Mouse (Mus musculus) kidney, adult 2 months (tissue): Measurements from ENCODE around the gene Ephb3. TPM values are rescaled to one million over a fixed set of nuclear protein-coding genes. Genes with fewer than 3 reads are reported as not detected.

Experiments used
- DNase-seq: peaks from one replicate; pipeline ENCODE4 v3.0.0; 2021
- H3K27ac ChIP-seq: fragments of 200-500 bp; 2 replicates; pipeline ENCODE4 v1.5.1; 2012; ENCODE audit warnings: low read depth, low read length, control low read depth, inconsistent platforms; ENCODE audit not compliant: insufficient read depth
- H3K27me3 ChIP-seq: fragments of 200-500 bp; replicated peaks from 2 replicates; pipeline ENCODE4 v1.6.1; 2012; ENCODE audit warnings: mild to moderate bottlenecking, moderate library complexity, low read length, inconsistent platforms; ENCODE audit not compliant: control insufficient read depth, insufficient read depth
- H3K36me3 ChIP-seq: fragments of 200-500 bp; 2 replicates; pipeline ENCODE4 v1.6.1; 2012; ENCODE audit warnings: mild to moderate bottlenecking, moderate library complexity, low read length, inconsistent platforms; ENCODE audit not compliant: control insufficient read depth, insufficient read depth
- H3K4me1 ChIP-seq: fragments of 200-500 bp; 2 replicates; pipeline ENCODE4 v1.6.1; 2011; ENCODE audit warnings: low read length; ENCODE audit not compliant: control insufficient read depth, insufficient read depth
- H3K4me3 ChIP-seq: fragments of 200-500 bp; 2 replicates; pipeline ENCODE4 v1.5.1; 2011; ENCODE audit warnings: mild to moderate bottlenecking, low read depth, low read length, control low read depth; ENCODE audit not compliant: insufficient read depth
- CTCF ChIP-seq: fragments of 200-500 bp; conservative IDR thresholded peaks from 2 replicates; pipeline ENCODE4 v1.5.1; 2011; ENCODE audit warnings: low read depth, mild to moderate bottlenecking, control low read depth, low read length, moderate library complexity, mixed read lengths; ENCODE audit not compliant: insufficient read depth, insufficient read length
- POLR2A ChIP-seq: fragments of 200-500 bp; IDR thresholded peaks from one replicate; pipeline ENCODE4 v1.6.1; 2011; ENCODE audit warnings: low read depth, low read length, control low read depth
- WGBS: fragments of 180-500 bp; shearing (Covaris S2); methylation state at CpG from one replicate; pipeline ENCODE4 v1.1.7; 2018; 5-methylcytosine and 5-hydroxymethylcytosine counted together
- polyA plus RNA-seq: library from polyadenylated mRNA; depleted of rRNA; stranded (reverse); fragments of >200 nt; gene quantifications from 2 replicates; pipeline ENCODE4 v1.2.3, GENCODE M21; 2012; rRNA removed

The Ephb3 gene
- polyA plus RNA-seq, 1 experiment: 5.5 TPM

- TF ChIP-seq POLR2A (no peak), CTCF (no peak)
- H3K27ac ChIP-seq: no peak overlapping the region
Measured at GRCm38 (mm10) chr16:21255574-21256304, 51.2 kb downstream of the Ephb3 start.

DNA sequence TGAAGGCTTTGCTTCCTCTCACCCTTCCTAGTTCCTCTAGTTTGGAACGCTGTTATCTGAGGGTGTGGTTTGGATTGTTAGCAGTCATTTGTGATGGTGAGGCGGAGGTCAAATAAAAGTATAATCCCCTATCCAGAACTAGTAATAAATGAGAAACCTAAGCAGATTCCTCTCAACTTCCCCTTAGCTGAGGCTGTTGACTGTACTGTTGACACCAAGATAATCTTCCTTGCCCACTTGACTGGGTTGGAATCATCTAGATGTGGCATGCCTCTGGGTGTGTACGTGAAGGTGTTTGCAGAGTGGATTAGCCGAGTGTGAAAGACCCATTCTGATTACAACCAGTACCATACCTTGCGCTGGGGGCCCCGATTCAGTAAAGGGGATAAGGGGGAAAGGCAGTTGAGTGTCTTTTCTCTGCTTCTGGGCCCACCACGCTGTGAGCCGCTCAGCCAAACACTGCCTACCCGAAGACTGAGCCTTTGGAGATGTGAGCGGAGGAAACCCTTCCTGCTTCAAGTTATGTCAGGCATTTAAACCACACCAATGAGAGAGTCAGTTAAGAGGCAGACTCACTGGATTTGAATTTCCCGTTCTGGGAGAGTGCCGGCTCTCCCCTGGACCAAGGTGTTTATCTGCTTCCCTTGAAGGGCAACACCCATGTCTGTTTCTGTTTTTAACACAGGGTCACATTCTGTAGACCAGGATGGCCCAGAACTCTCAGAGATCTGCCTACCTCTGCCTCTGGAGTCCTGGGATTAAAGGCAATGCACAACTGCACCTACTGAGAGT, 52.2 kb downstream of the Ephb3 start:
- no peak for TF ChIP-seq CTCF
- TF ChIP-seq POLR2A: no peak
- no peaks in the 10 kb centered on the region for H3K27me3 ChIP-seq
- no peaks in the 10 kb centered on the region for H3K4me1 ChIP-seq
- no peak for DNase-seq
- H3K36me3 ChIP-seq: no peaks in the 10 kb centered on the region
- WGBS: 87% methylated on average over 12 of the region's 12 CpGs
- no peak overlapping the region for H3K27ac ChIP-seq
- no peak overlapping the region for H3K4me3 ChIP-seq

More at GRCm38 (mm10) chr16:21255574-21256304, 51.2 kb downstream of the Ephb3 start:
- WGBS: 83% methylated on average over 11 of the region's 11 CpGs
- DNase-seq: no peak
- H3K4me1 ChIP-seq: no peaks in the 10 kb centered on the region
- no peaks in the 10 kb centered on the region for H3K36me3 ChIP-seq
- H3K27me3 ChIP-seq: no peaks in the 10 kb centered on the region
- H3K4me3 ChIP-seq: no peak overlapping the region

- H3K27ac ChIP-seq: peak overlapping the region; percentile 29; the same call in 1 of the 2 replicates
- H3K27me3 ChIP-seq: no peaks in the 10 kb centered on the region
- no peaks in the 10 kb centered on the region for H3K36me3 ChIP-seq
- peak; percentile 52 for DNase-seq
- 61% methylated on average over 7 of the region's 7 CpGs for WGBS
- no peaks in the 10 kb centered on the region for H3K4me1 ChIP-seq
- no peak for TF ChIP-seq POLR2A
- no peak for TF ChIP-seq CTCF
- no peak overlapping the region for H3K4me3 ChIP-seq
Measured at GRCm38 (mm10) chr16:21265417-21265816, 60.9 kb downstream of the Ephb3 start.

DNA sequence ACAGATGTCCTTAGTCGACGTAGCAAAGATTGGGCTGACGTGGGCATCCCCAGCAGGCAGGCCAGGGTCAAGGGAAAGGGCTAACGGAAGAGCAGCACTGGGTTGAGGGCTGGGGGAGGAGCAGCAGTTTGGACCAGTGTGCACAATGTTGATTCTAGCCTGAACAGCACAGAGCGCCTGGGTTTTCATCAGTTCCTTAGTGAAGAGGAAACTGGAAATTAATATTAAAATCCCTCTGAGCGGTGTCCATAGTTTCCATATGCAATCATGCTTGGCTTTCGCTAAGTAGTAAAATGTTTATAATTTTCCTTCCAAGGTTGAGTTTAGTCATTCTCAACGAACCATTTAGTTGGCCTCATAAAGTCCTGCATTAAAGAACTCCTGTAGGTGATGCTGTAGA, 65.2 kb downstream of the Ephb3 start:
- no peak for TF ChIP-seq CTCF
- no peak for TF ChIP-seq POLR2A
- H3K36me3 ChIP-seq: no peaks in the 10 kb centered on the region
- H3K27me3 ChIP-seq: no peaks in the 10 kb centered on the region
- no peak for DNase-seq
- 64% methylated on average over 8 of the region's 8 CpGs for WGBS
- no peak overlapping the region for H3K27ac ChIP-seq
- H3K4me1 ChIP-seq: no peaks in the 10 kb centered on the region
- no peak overlapping the region for H3K4me3 ChIP-seq

DNA sequence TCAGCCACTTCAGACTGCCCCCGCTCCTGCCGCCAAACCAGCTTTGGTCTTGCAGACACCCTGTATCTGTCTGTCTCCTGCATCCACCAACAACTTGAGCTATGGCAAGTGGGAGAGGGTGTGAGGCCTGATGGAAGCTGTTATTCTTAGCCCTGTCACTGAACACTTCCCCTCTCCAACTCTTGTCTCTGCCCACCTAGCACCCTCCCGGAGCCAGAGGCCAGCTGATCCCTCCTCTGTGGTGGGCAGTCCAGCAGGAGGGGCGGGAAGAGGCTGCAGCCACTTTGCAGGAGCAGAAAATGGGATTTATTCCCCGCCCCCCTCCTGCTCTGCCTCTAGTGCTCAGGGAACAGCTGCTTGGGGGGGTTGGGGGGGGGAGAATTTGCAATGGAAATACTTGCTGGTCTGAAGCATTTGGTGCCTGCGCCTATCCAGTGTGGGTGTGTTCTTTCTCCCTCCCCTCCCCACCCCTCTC, 67.3 kb downstream of the Ephb3 start:
- Histone ChIP-seq H3K4me1 (no peaks in the 10 kb centered on the region), H3K4me3 (no peak overlapping the region), H3K27ac (no peak overlapping the region; the same call in 1 of the 2 replicates), H3K36me3 (no peaks in the 10 kb centered on the region), H3K27me3 (no peaks in the 10 kb centered on the region)
- no peak for TF ChIP-seq CTCF
- 66% methylated on average over 6 of the region's 6 CpGs for whole genome bisulfite sequencing
- no peak for DNase-seq

- WGBS: 57% methylated on average over 4 of the region's 4 CpGs
- no peak overlapping the region for H3K4me3 ChIP-seq
Measured at GRCm38 (mm10) chr16:21272748-21273147, 68.2 kb downstream of the Ephb3 start.

More at GRCm38 (mm10) chr16:21272748-21273147, 68.2 kb downstream of the Ephb3 start:
- TF ChIP-seq CTCF (no peak), POLR2A (no peak)
- DNase-seq: no peak
- no peaks in the 10 kb centered on the region for H3K27me3 ChIP-seq
- no peaks in the 10 kb centered on the region for H3K36me3 ChIP-seq
- no peaks in the 10 kb centered on the region for H3K4me1 ChIP-seq
- no peak overlapping the region for H3K27ac ChIP-seq

Other genes starting within 250 kb of the Ephb3 start
- gene Teddm3, start 50.8 kb upstream of the Ephb3 start, polyA plus RNA-seq: 0.12 TPM in 1 of 2 replicates, not detected in the other
- gene Vps8, start 218.4 kb downstream of the Ephb3 start, polyA plus RNA-seq: 26.0 and 33.9 TPM in 2 replicates